Mouse (Mus musculus): Measurements from ENCODE around the gene Ldlrap1.

GRCm38 (mm10) chr4:134752911-134753426 is 14.9 kb downstream of the Ldlrap1 start:
- TF ChIP-seq CTCF (IDR thresholded peaks at IDR 0.05; ENCODE audit: borderline replicate concordance, insufficient read depth, low read length) (no peak), POLR2A (IDR thresholded peaks at IDR 0.05; ENCODE audit: low read depth, low read length) (no peak)

Measured in embryonic fibroblast, embryonic 13.5 days (primary cell).